12 mouse cellular contexts compared by ENCODE assay signal in genomic region chr2:3887845-3888433, GRCm38 (mm10).
A peak's percentile ranks its signal among the peaks of the same experiment; 100 is the strongest.
DNase-seq lines count a peak whose midpoint lies in the region; ATAC-seq and TF ChIP-seq lines count a peak whose summit lies in the region.
"Had no signal": no experiment of that assay in that cellular context is flagged by ENCODE, and none has a peak within 500 bp of the region (broad histone marks: within the 10 kb centered on the region; RNA-seq: fewer than 3 reads in every experiment).

No protein-coding gene starts in this region.

- no peaks in the 10 kb centered on the region for H3K27me3 ChIP-seq in hindbrain, embryonic 11.5 days (ENCODE audit: control insufficient read depth, insufficient read depth, low read length)
- no peaks in the 10 kb centered on the region for H3K27me3 ChIP-seq in midbrain, embryonic 12.5 days
- no peaks in the 10 kb centered on the region for H3K27me3 ChIP-seq in stomach, embryonic 14.5 days (ENCODE audit: control insufficient read depth, insufficient read depth, low read length)

- H3K4me2 ChIP-seq in hindbrain, embryonic 11.5 days (replicated peaks; ENCODE audit: low read depth, low read length), result no peak overlapping the region
- peak overlapping the region; percentile 26; the same call in 1 of the 2 replicates for H3K4me2 ChIP-seq in midbrain, embryonic 12.5 days (replicated peaks)
- H3K4me2 ChIP-seq in stomach, embryonic 14.5 days (replicated peaks; ENCODE audit: low read depth, low read length), result peak overlapping the region; percentile 19

- 37% methylated on average over 14 of the region's 14 CpGs for WGBS in hindbrain, embryonic 11.5 days
- WGBS in midbrain, embryonic 12.5 days, result 27% methylated on average over 14 of the region's 14 CpGs
- WGBS in stomach, embryonic 14.5 days, result 35% methylated on average over 14 of the region's 14 CpGs

- H3K27ac ChIP-seq in layer of hippocampus, adult 2 months, result no peak overlapping the region
- no peak overlapping the region for H3K27ac ChIP-seq in hindbrain, embryonic 11.5 days (ENCODE audit: low read depth, low read length)
- H3K27ac ChIP-seq in midbrain, embryonic 12.5 days (replicated peaks), result no peak overlapping the region
- no peak overlapping the region for H3K27ac ChIP-seq in stomach, embryonic 14.5 days (ENCODE audit: low read length)

- no peak for DNase-seq in layer of hippocampus, adult 2 months (ENCODE audit: low spot score in 2 of 2)
- DNase-seq in layer of hippocampus, postnatal 25 days (ENCODE audit: extremely low spot score in 1 of 2, low spot score in 1 of 2), result no peak
- peak; percentile 31 for DNase-seq in hindbrain, embryonic 11.5 days (ENCODE audit: low spot score)
- DNase-seq in urinary bladder, adult 2 months (ENCODE audit: low spot score), result no peak
- no peak for DNase-seq in layer of hippocampus, adult 18-20 months (ENCODE audit: low spot score in 2 of 2)
- DNase-seq: adrenal gland, adult 8-10 months; heart, postnatal 10 days; lung, postnatal 36 days; spleen, adult 18-20 months had no signal

- TF ChIP-seq CTCF in layer of hippocampus, adult 2 months (conservative IDR thresholded peaks at IDR 0.05), result no peak

- H3K4me3 ChIP-seq in layer of hippocampus, adult 2 months, result peak overlapping the region; percentile 22; the same call in 1 of the 2 replicates
- H3K4me3 ChIP-seq in hindbrain, embryonic 11.5 days (ENCODE audit: low read depth, low read length), result no peak overlapping the region
- H3K4me3 ChIP-seq in midbrain, embryonic 12.5 days, result no peak overlapping the region
- no peak overlapping the region for H3K4me3 ChIP-seq in stomach, embryonic 14.5 days (ENCODE audit: low read depth, low read length)

- H3K36me3 ChIP-seq in hindbrain, embryonic 11.5 days (ENCODE audit: control insufficient read depth, insufficient read depth, low read length), result no peaks in the 10 kb centered on the region
- H3K36me3 ChIP-seq in midbrain, embryonic 12.5 days, result no peaks in the 10 kb centered on the region
- no peaks in the 10 kb centered on the region for H3K36me3 ChIP-seq in stomach, embryonic 14.5 days (ENCODE audit: control insufficient read depth, insufficient read depth, low read length)

- no peak overlapping the region for H3K9ac ChIP-seq in hindbrain, embryonic 11.5 days (ENCODE audit: low read depth, low read length)
- H3K9ac ChIP-seq in midbrain, embryonic 12.5 days (replicated peaks), result no peak overlapping the region
- H3K9ac ChIP-seq in stomach, embryonic 14.5 days (replicated peaks; ENCODE audit: low read depth, low read length), result no peak overlapping the region

- no peaks in the 10 kb centered on the region for H3K9me3 ChIP-seq in hindbrain, embryonic 11.5 days (ENCODE audit: control insufficient read depth, low read length)
- no peaks in the 10 kb centered on the region for H3K9me3 ChIP-seq in midbrain, embryonic 12.5 days
- no peaks in the 10 kb centered on the region for H3K9me3 ChIP-seq in stomach, embryonic 14.5 days (ENCODE audit: control insufficient read depth, low read depth, low read length)

- no peaks in the 10 kb centered on the region for H3K4me1 ChIP-seq in hindbrain, embryonic 11.5 days (replicated peaks; ENCODE audit: control insufficient read depth, insufficient read depth, low read length)
- H3K4me1 ChIP-seq in midbrain, embryonic 12.5 days, result peaks cover 16% of the 10 kb centered on the region
- H3K4me1 ChIP-seq in stomach, embryonic 14.5 days (ENCODE audit: control insufficient read depth, insufficient read depth, low read length), result no peaks in the 10 kb centered on the region

- ATAC-seq in hindbrain, embryonic 11.5 days (ENCODE audit: low FRiP score), result peak; percentile 81
- ATAC-seq in midbrain, embryonic 12.5 days (ENCODE audit: low FRiP score, low read depth), result peak; percentile 75
- no peak for ATAC-seq in stomach, embryonic 14.5 days (ENCODE audit: insufficient number of reproducible peaks, insufficient read depth, low FRiP score, low read depth)
- ATAC-seq in megakaryocyte progenitor cell, adult 5-6 weeks (replicated peaks; ENCODE audit: poor library complexity), result no peak

Comparison
In these comparisons a context has a peak if more than half of its experiments do, and no peak if none do; other contexts are left out.
1. ATAC-seq: peak in hindbrain, embryonic 11.5 days (single experiment) and midbrain, embryonic 12.5 days (single experiment); none in stomach, embryonic 14.5 days (single experiment) and megakaryocyte progenitor cell, adult 5-6 weeks (single experiment).